Mouse (Mus musculus) megakaryocyte progenitor cell, adult 5-6 weeks (primary cell): ENCODE measurements at regions not wholly inside any gene's neighbourhood (a gene's known extent, or its start where the extent isn't known, plus 50 kb on each side); places are given as distances from the start of the nearest gene placed in this dataset.

Experiments
- ATAC-seq: replicated peaks from 2 replicates; pipeline ENCODE4 v1.8.0; 2016; ENCODE audit warnings: mild to moderate bottlenecking, moderate TSS enrichment, inconsistent platforms; ENCODE audit not compliant: poor library complexity

GRCm38 (mm10) chr2:47424910-47425309 is 1389.0 kb upstream of the Acvr2a start:
- ATAC-seq: no peak

DNA sequence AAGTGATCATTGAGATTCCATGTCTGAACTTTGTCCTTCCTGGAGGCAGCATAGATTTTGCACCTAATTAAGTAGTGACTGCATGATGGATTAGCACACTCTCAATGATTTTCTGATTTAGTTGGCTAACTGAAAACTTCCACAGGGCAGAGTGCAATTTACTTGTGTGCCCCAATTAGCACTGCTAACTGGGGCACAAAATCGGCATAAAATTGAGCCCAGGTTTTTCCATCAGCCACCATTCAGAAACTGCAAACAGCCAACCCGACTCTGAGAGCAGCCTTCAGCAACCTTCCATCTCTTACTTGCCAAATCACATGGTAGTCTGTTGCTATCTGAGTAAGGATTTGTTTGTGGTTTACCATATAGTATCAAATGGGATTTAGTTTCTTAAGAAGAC is 1384.1 kb upstream of the Acvr2a start:
- no peak for ATAC-seq

GRCm38 (mm10) chr2:47466043-47466442 is 1347.9 kb upstream of the Acvr2a start:
- ATAC-seq: no peak

DNA sequence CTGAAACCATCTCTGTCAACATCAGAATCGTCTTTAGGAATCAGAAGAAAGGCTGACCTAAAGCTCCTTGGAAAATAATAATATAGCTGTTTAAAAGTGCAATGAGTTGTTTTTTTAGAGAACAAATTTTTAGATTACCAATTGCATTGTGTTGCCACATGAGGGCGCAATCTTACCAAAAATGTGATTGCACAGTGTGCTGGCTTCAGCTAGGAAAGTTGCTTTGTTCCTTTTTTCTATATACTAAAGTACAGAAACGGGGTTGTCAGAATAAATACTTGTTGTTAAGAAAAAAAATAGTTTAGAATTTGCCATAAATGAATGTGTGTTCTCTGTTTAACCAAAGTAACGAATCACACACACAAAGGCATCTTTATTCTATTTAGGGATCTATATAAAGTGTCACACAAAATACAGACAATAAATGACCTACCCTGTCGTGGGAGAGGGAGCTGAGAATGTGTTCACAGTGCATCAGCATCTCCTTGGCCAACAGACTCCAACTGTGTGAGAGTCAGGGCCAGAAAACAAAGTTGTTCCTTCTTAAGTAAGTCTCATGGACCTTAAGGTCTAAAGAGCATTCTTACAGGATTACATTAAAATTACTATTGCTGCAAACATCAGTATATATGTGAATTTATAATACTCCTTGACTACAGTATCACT is 1321.9 kb upstream of the Acvr2a start:
- ATAC-seq: peak; percentile 93
